Mouse (Mus musculus): ENCODE measurements around the gene Jsrp1. TPM values are rescaled to one million over a fixed set of nuclear protein-coding genes. Genes with fewer than 3 reads are reported as not detected.
A peak's percentile ranks its signal among the peaks of the same experiment; 100 is the strongest.

Jsrp1 gene
- polyA plus RNA-seq (2015; fragmentation: Nextera tagmentation; extraction: Ambion mirVana): 0.26 TPM in 1 of 2 replicates, not detected in the other

GRCm38 (mm10) chr10:80813366-80813765 is at the start of gene Jsrp1:
Gene Jsrp1, minus strand, starts transcription at chr10:80813498.
- no peaks in the 10 kb centered on the region for H3K36me3 ChIP-seq (ENCODE audit: poor library complexity, severe bottlenecking)
- no peak within 1 kb of the TSS; the same call in 1 of the 2 replicates for H3K9ac ChIP-seq
- WGBS: 69% methylated on average over 4 of the region's 4 CpGs
- H3K4me1 ChIP-seq: peaks cover 9% of the 10 kb centered on the region
- H3K4me3 ChIP-seq: no peak within 1 kb of the TSS
- H3K27ac ChIP-seq: no peak within 1 kb of the TSS
- H3K4me2 ChIP-seq: no peak within 1 kb of the TSS
- H3K27me3 ChIP-seq: peaks cover 42% of the 10 kb centered on the region
- no peak for ATAC-seq
- H3K9me3 ChIP-seq (replicated peaks): no peaks in the 10 kb centered on the region

DNA sequence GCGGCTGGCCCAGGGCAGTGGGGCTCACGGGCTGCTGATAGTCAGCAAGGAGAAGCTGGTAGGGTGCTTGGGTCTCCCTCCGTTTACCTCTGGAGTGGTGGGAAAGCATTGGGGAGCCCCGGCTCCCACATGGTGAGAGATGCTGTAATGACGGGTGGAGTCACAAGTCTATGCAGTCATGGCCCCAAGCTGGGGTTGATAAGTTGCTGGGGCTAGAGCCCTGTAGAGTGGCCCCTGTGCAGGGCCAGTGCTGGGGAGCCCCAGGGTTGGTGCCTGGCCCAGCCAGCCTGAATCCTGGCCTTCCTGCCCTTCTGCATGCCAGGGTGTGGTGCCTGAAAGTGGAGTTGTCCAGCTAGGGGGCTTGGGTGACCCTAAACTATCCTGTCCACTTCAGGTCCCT is 49.0 kb upstream of the Jsrp1 start:
- ATAC-seq: no peak
- H3K9ac ChIP-seq: no peak overlapping the region
- H3K4me2 ChIP-seq: no peak overlapping the region
- H3K27ac ChIP-seq: no peak overlapping the region
- H3K4me3 ChIP-seq: no peak overlapping the region
- peaks cover 63% of the 10 kb centered on the region for H3K36me3 ChIP-seq (ENCODE audit: poor library complexity, severe bottlenecking)
- H3K9me3 ChIP-seq (replicated peaks): no peaks in the 10 kb centered on the region
- no peaks in the 10 kb centered on the region for H3K27me3 ChIP-seq
- WGBS: 92% methylated on average over 5 of the region's 5 CpGs
- peaks cover 8% of the 10 kb centered on the region for H3K4me1 ChIP-seq

DNA sequence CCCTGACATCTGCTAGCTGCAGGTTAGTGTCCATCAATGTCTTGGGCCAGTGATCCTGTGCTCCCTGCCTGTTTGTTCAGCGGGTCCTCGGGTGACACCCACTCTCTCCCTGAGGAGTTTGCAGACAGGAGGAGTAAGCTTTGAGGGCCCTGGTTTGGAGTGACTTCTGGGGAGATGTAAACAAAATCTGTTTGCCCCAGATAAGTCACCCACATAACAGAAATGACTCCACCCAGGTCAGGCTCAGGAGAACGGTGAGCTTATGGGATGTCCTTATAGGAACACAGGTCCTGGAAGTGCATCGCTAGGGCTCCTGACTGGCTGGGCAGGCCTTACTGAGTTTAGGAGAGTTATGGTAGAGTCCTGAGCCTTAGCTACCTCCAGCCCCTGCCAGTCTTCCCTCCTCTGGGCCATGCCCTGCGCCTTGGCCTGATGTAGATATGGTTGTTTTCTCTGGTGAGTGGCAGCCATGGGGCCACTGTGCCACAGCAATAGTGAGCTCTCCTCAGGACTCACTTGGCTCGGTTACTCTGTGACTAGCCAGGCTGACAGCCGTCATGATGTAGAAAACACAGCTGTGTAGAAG is 45.1 kb upstream of the Jsrp1 start:
- no peak for ATAC-seq
- Histone ChIP-seq H3K9ac (no peak overlapping the region), H3K4me3 (no peak overlapping the region), H3K36me3 (ENCODE audit: poor library complexity, severe bottlenecking) (peaks cover 28% of the 10 kb centered on the region), H3K4me2 (no peak overlapping the region), H3K27me3 (no peaks in the 10 kb centered on the region), H3K27ac (no peak overlapping the region), H3K9me3 (replicated peaks) (no peaks in the 10 kb centered on the region), H3K4me1 (peaks cover 40% of the 10 kb centered on the region)
- WGBS: 87% methylated on average over 7 of the region's 7 CpGs

GRCm38 (mm10) chr10:80857848-80858247 is 44.5 kb upstream of the Jsrp1 start:
- Histone ChIP-seq H3K4me2 (no peak overlapping the region), H3K36me3 (ENCODE audit: poor library complexity, severe bottlenecking) (peaks cover 27% of the 10 kb centered on the region), H3K9ac (peak overlapping the region; percentile 89), H3K9me3 (replicated peaks) (no peaks in the 10 kb centered on the region), H3K4me3 (no peak overlapping the region), H3K27me3 (no peaks in the 10 kb centered on the region), H3K27ac (no peak overlapping the region), H3K4me1 (peaks cover 42% of the 10 kb centered on the region)
- no peak for ATAC-seq
- WGBS: 55% methylated on average over 3 of the region's 3 CpGs

- ATAC-seq: no peak
- no peaks in the 10 kb centered on the region for H3K27me3 ChIP-seq
- peak overlapping the region; percentile 97; the same call in 1 of the 2 replicates for H3K4me2 ChIP-seq
- no peak overlapping the region for H3K27ac ChIP-seq
- no peak overlapping the region for H3K4me3 ChIP-seq
- WGBS: 31% methylated on average over 8 of the region's 8 CpGs
- H3K36me3 ChIP-seq (ENCODE audit: poor library complexity, severe bottlenecking): peaks cover 25% of the 10 kb centered on the region
- peak overlapping the region; percentile 89 for H3K9ac ChIP-seq
- peaks cover 42% of the 10 kb centered on the region for H3K4me1 ChIP-seq
- no peaks in the 10 kb centered on the region for H3K9me3 ChIP-seq (replicated peaks)
Measured at GRCm38 (mm10) chr10:80857386-80857785, 44.1 kb upstream of the Jsrp1 start.

DNA sequence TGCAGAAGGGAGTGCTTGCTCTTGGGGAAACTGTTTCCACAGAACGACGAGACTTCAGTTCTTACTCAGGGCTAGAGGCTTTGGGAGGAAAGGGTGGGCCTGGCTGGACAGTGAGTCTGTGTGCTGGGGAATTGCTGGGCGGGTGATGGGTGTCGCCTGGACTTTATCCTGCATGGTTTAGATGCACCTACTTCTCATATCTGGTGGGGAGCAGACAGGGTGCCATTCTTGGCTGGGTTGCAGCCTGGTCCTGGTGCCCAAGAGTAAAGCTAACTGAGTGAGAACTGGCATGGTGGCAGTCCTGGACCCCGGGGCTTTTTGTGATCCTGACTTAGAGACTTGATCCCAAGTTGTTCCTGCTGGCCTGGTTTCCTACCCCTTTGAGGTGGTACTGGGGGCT is 43.6 kb upstream of the Jsrp1 start:
- Histone ChIP-seq H3K4me1 (peaks cover 42% of the 10 kb centered on the region), H3K4me2 (peak overlapping the region; percentile 97; the same call in 1 of the 2 replicates), H3K27ac (no peak overlapping the region), H3K27me3 (no peaks in the 10 kb centered on the region), H3K9me3 (replicated peaks) (no peaks in the 10 kb centered on the region), H3K4me3 (no peak overlapping the region), H3K36me3 (ENCODE audit: poor library complexity, severe bottlenecking) (peaks cover 25% of the 10 kb centered on the region), H3K9ac (peak overlapping the region; percentile 89; the same call in 1 of the 2 replicates)
- WGBS: 86% methylated on average over 5 of the region's 5 CpGs
- ATAC-seq: no peak

DNA sequence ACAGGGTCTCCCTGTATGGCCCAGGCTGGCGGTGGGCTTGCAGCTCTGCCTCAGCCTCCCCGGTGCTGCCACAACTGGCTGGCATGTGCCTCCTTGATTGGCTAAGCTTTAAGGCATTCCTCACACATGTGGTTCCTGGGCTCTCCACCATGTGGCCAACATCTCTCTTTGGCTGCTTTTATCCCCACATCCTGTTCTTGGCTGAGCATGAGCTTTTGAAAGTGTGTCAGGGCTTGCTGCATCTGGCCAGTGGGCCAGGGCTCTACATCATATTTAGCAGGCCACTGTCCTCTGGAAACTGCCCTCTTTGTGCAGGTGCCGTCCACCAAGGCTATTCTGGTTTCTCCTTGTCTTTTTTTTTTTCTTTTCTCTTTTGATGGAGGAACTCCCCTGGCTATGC is 43.0 kb upstream of the Jsrp1 start:
- Histone ChIP-seq H3K9ac (peak overlapping the region; percentile 89), H3K27ac (no peak overlapping the region), H3K4me1 (peaks cover 42% of the 10 kb centered on the region), H3K4me2 (peak overlapping the region; percentile 97), H3K27me3 (no peaks in the 10 kb centered on the region), H3K9me3 (replicated peaks) (no peaks in the 10 kb centered on the region), H3K4me3 (peak overlapping the region; percentile 77), H3K36me3 (ENCODE audit: poor library complexity, severe bottlenecking) (peaks cover 25% of the 10 kb centered on the region)
- 67% methylated on average over 3 of the region's 3 CpGs for WGBS
- ATAC-seq: no peak

DNA sequence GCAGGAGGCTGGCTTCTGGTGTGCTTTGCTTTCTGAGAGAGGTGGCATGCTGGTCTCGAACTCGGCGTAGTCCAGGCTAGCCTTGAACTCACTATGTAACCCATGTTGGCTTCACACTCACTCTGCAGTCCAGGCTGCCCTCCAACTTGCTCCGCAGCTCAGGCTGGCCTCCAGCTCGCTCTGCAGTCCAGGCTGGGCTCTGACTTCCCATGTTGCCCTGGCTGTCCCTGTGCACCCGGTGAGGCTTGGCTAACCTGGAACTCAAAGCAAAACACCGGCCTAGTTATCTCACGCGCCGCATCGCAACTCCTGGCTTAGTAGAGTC is 42.4 kb upstream of the Jsrp1 start:
- Histone ChIP-seq H3K9me3 (replicated peaks) (no peaks in the 10 kb centered on the region), H3K9ac (peak overlapping the region; percentile 89), H3K4me2 (peak overlapping the region; percentile 97), H3K4me1 (peaks cover 42% of the 10 kb centered on the region), H3K27me3 (no peaks in the 10 kb centered on the region), H3K4me3 (peak overlapping the region; percentile 77), H3K36me3 (ENCODE audit: poor library complexity, severe bottlenecking) (peaks cover 27% of the 10 kb centered on the region), H3K27ac (no peak overlapping the region)
- WGBS: 18% methylated on average over 11 of the region's 11 CpGs
- ATAC-seq: 0 out of 2 replicates have a peak, but pooled peaks have one; percentile 7

- Histone ChIP-seq H3K4me3 (peak within 1 kb of the TSS; percentile 77), H3K27me3 (no peaks in the 10 kb centered on the region), H3K27ac (no peak within 1 kb of the TSS), H3K4me1 (peaks cover 42% of the 10 kb centered on the region), H3K36me3 (ENCODE audit: poor library complexity, severe bottlenecking) (peaks cover 32% of the 10 kb centered on the region), H3K9ac (peak within 1 kb of the TSS; percentile 89), H3K4me2 (peak within 1 kb of the TSS; percentile 97), H3K9me3 (replicated peaks) (no peaks in the 10 kb centered on the region)
- ATAC-seq: peak; percentile 85
- under 1% methylated on average over 81 of the region's 81 CpGs for WGBS
Measured at GRCm38 (mm10) chr10:80854913-80855748, 41.8 kb upstream of the Jsrp1 start, which contains the start of the genes Lsm7 and Sppl2b. Gene Lsm7, minus strand, starts transcription at chr10:80855209. Gene Sppl2b, plus strand, starts transcription at chr10:80855275.

DNA sequence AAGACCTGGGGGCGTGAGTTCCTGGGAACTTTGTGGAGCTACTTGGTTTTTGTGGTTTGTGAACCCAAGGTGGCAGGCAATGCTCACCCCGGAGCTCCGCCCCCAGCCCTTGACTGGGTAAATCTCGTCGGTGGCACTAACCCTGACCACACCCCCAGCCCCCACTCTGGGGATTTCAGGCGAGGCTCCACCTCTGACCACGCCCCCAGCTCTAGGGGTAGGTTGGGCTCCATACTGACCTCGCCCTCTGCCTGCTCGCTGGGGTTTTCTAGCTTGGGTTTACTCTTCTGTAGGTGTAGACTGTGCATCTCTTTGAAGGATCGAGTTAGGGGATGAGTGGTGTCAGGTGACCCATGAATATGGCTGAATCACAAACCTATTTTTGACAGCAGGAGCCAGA is 35.3 kb upstream of the Jsrp1 start:
- WGBS: 10% methylated on average over 10 of the region's 10 CpGs
- H3K4me3 ChIP-seq: no peak overlapping the region
- ATAC-seq: no peak

DNA sequence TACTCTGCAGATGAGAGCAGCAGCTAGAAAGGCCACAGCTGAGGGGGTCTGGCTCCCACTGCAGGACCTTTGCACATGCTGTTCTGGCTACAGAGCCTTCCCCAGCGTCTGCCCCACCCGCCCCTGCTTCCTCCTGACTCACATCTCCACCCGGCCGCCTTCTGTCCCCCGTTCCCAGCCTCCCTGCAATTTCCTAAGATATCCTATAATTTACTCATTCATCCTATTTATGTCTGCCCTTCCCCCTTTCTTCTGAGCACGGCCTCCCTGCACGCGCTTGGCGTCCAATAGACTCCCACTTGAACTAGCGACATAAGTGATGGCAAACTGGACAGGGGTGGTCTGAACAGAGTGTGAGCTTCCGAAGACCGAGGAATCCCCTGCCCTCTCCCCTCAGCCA is 32.4 kb upstream of the Jsrp1 start:
- H3K27me3 ChIP-seq: peaks cover 41% of the 10 kb centered on the region
- no peak for ATAC-seq

More for the DNA sequence above, 35.3 kb upstream of the Jsrp1 start:
- Histone ChIP-seq H3K4me2 (no peak overlapping the region), H3K4me1 (peaks cover 12% of the 10 kb centered on the region), H3K27ac (no peak overlapping the region), H3K9ac (no peak overlapping the region), H3K27me3 (peaks cover 24% of the 10 kb centered on the region), H3K36me3 (ENCODE audit: poor library complexity, severe bottlenecking) (peaks cover 35% of the 10 kb centered on the region), H3K9me3 (replicated peaks) (no peaks in the 10 kb centered on the region)

GRCm38 (mm10) chr10:80845055-80845693 is 31.9 kb upstream of the Jsrp1 start:
- Histone ChIP-seq H3K27ac (no peak overlapping the region), H3K36me3 (ENCODE audit: poor library complexity, severe bottlenecking) (peaks cover 8% of the 10 kb centered on the region; the same call in 1 of the 2 replicates), H3K27me3 (peaks cover 41% of the 10 kb centered on the region), H3K4me2 (no peak overlapping the region), H3K9ac (no peak overlapping the region), H3K9me3 (replicated peaks) (no peaks in the 10 kb centered on the region), H3K4me3 (no peak overlapping the region), H3K4me1 (peaks cover 15% of the 10 kb centered on the region)
- ATAC-seq: no peak
- WGBS: 64% methylated on average over 8 of the region's 8 CpGs

More for the DNA sequence above, 32.4 kb upstream of the Jsrp1 start:
- H3K9ac ChIP-seq: no peak overlapping the region
- no peaks in the 10 kb centered on the region for H3K9me3 ChIP-seq (replicated peaks)
- no peak overlapping the region for H3K4me2 ChIP-seq
- no peak overlapping the region for H3K4me3 ChIP-seq
- peaks cover 15% of the 10 kb centered on the region for H3K4me1 ChIP-seq
- no peak overlapping the region for H3K27ac ChIP-seq
- 81% methylated on average over 12 of the region's 12 CpGs for WGBS
- H3K36me3 ChIP-seq (ENCODE audit: poor library complexity, severe bottlenecking): peaks cover 12% of the 10 kb centered on the region; the same call in 1 of the 2 replicates

Measured in forebrain, embryonic 13.5 days (tissue).